Mouse (Mus musculus): ENCODE results near the gene Smdt1. TPM values are rescaled to one million over a fixed set of nuclear protein-coding genes. Genes with fewer than 3 reads are reported as not detected.

Smdt1 gene
- total and polyA plus RNA-seq, 3 experiments, result 111 to 159 TPM; not detected in 1

DNA sequence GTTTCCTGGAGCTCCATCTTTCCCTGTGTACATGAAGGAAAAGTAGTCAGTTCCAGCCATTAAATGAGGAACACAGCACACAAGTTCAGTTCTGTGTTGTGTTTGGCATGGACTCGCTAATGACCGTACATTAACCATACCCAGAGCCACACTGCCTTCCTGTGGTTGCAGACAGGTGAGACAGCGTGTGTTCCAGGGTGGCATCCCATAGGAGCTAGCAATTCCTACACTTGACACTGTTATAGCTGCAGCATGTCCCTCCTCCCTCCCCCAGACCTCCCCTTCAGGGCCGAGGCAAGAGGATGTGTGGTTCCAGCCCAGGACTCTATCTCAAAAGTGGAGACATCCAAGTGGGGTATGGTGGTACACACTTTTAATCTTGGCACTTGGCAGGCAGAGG, 11.6 kb downstream of the Smdt1 start:
- peaks cover 39% of the 10 kb centered on the region for H3K79me2 ChIP-seq (ENCODE audit: control insufficient read depth, insufficient read depth, low read length, poor library complexity)
- no peaks in the 10 kb centered on the region for H3K9me3 ChIP-seq (replicated peaks; ENCODE audit: insufficient read depth, low read length)
- peaks cover 0 to 39% of the 10 kb centered on the region in 2 experiments; a peak in 2 of 4 replicates for H3K36me3 ChIP-seq (ENCODE audit: control insufficient read depth in 1 of 2, insufficient read depth in 2 of 2, low read length in 2 of 2)
- H3K27me3 ChIP-seq (ENCODE audit: control insufficient read depth in 1 of 2, insufficient read depth in 2 of 2, low read length in 2 of 2), result no peaks in the 10 kb centered on the region
- H3K9ac ChIP-seq (ENCODE audit: control insufficient read depth, low read depth, low read length, poor library complexity, severe bottlenecking), result no peak overlapping the region
- peaks cover 12 to 44% of the 10 kb centered on the region in 2 experiments for H3K4me1 ChIP-seq (ENCODE audit: control insufficient read depth in 1 of 2, insufficient read depth in 2 of 2, low read length in 2 of 2)
- H3K27ac ChIP-seq (ENCODE audit: control insufficient read depth, low read depth, low read length), result no peak overlapping the region
- TF ChIP-seq POLR2AphosphoS5 (IDR thresholded peaks at IDR 0.05; ENCODE audit: borderline replicate concordance, low read depth, low read length) (peak; percentile 46; the same call in 1 of the 2 replicates), ZKSCAN1 (IDR thresholded peaks at IDR 0.05; ENCODE audit: low read depth, low read length) (no peak), JUND (IDR thresholded peaks at IDR 0.05; ENCODE audit: low read depth, low read length) (no peak), EP300 (IDR thresholded peaks at IDR 0.05; ENCODE audit: low read depth in 1 of 2, low read length in 2 of 2) (no peak)
- no peak overlapping the region for H3K4me3 ChIP-seq (ENCODE audit: control insufficient read depth in 1 of 2, insufficient read depth in 1 of 2, low read depth in 2 of 2, low read length in 2 of 2)
- peak; percentile 13 for DNase-seq (ENCODE audit: low read depth, low spot score)

DNA sequence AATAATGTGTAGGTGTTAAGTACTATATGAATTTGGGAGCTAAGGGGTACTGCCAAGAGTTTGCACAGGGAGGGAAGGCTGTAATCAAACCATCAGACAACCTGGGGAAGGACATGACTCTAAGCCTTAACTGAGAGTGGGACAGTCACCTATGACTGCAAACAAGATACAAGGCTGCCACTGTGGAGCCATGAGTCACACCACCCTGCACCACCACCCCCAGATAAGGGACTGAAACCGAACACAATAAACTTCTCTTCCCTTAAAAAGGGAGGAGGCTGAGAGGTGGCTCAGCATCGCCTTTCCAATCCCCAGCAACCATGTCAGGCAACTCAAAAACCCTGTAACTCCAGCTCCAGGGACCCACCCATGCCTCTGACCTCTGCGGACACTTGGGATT, 12.7 kb downstream of the Smdt1 start:
- peaks cover 38% of the 10 kb centered on the region for H3K79me2 ChIP-seq (ENCODE audit: control insufficient read depth, insufficient read depth, low read length, poor library complexity)
- no peak overlapping the region; a peak in 1 of 4 replicates for H3K4me3 ChIP-seq (ENCODE audit: control insufficient read depth in 1 of 2, insufficient read depth in 1 of 2, low read depth in 2 of 2, low read length in 2 of 2)
- no peak for TF ChIP-seq CHD2 (IDR thresholded peaks at IDR 0.05; ENCODE audit: low read length)
- 0 out of 2 replicates have a peak, but pooled peaks have one; percentile 24 for TF ChIP-seq HCFC1 (IDR thresholded peaks at IDR 0.05; ENCODE audit: low read depth, low read length)
- peak; percentile 21; the same call in 1 of the 2 replicates for TF ChIP-seq POLR2AphosphoS2 (IDR thresholded peaks at IDR 0.05; ENCODE audit: low read length)
- TF ChIP-seq TAL1 (IDR thresholded peaks at IDR 0.05; ENCODE audit: low read length), result peak; percentile 57
- TF ChIP-seq SMC3 (IDR thresholded peaks at IDR 0.05; ENCODE audit: low read depth, low read length), result peak; percentile 18; the same call in 1 of the 2 replicates
- TF ChIP-seq TBP (IDR thresholded peaks at IDR 0.05; ENCODE audit: low read depth, low read length), result peak; percentile 79
- TF ChIP-seq ZMIZ1 (IDR thresholded peaks at IDR 0.05; ENCODE audit: low read depth, low read length), result 0 out of 2 replicates have a peak, but pooled peaks have one; percentile 28
- no peak for TF ChIP-seq E2F4 (IDR thresholded peaks at IDR 0.05; ENCODE audit: borderline replicate concordance, low read depth, low read length)
- TF ChIP-seq ETS1 (IDR thresholded peaks at IDR 0.05; ENCODE audit: low read depth, low read length), result peak; percentile 65; the same call in 1 of the 2 replicates
- TF ChIP-seq MYB (IDR thresholded peaks at IDR 0.05; ENCODE audit: low read depth, low read length), result no peak
- TF ChIP-seq KAT2A (conservative IDR thresholded peaks at IDR 0.05; ENCODE audit: low read depth, low read length), result no peak
- TF ChIP-seq MAZ (IDR thresholded peaks at IDR 0.05; ENCODE audit: low read depth, low read length), result no peak
- peak; percentile 57; the same call in 1 of the 2 replicates for TF ChIP-seq JUND (IDR thresholded peaks at IDR 0.05; ENCODE audit: low read depth, low read length)
- TF ChIP-seq GATA1 (IDR thresholded peaks at IDR 0.05; ENCODE audit: low read depth, low read length), result peak; percentile 80
- peak in 1 of 2 experiments; percentile 21; a peak in 1 of 4 replicates for TF ChIP-seq POLR2A (IDR thresholded peaks at IDR 0.05; ENCODE audit: control insufficient read depth in 1 of 2, insufficient read depth in 1 of 2, low read depth in 1 of 2, low read length in 2 of 2, poor library complexity in 1 of 2)
- TF ChIP-seq BHLHE40 (IDR thresholded peaks at IDR 0.05; ENCODE audit: borderline replicate concordance, low read depth, low read length), result peak; percentile 48; the same call in 1 of the 2 replicates
- TF ChIP-seq UBTF (IDR thresholded peaks at IDR 0.05; ENCODE audit: borderline replicate concordance, insufficient read depth, low read depth, low read length), result no peak
- TF ChIP-seq EP300 (IDR thresholded peaks at IDR 0.05; ENCODE audit: low read depth in 1 of 2, low read length in 2 of 2), result peak; percentile 50 to 77
- TF ChIP-seq SIN3A (IDR thresholded peaks at IDR 0.05; ENCODE audit: low read length), result peak; percentile 68
- peaks cover 0 to 37% of the 10 kb centered on the region in 2 experiments; a peak in 2 of 4 replicates for H3K36me3 ChIP-seq (ENCODE audit: control insufficient read depth in 1 of 2, insufficient read depth in 2 of 2, low read length in 2 of 2)
- peak overlapping the region; percentile 62 for H3K27ac ChIP-seq (ENCODE audit: control insufficient read depth, low read depth, low read length)
- H3K9me3 ChIP-seq (replicated peaks; ENCODE audit: insufficient read depth, low read length), result no peaks in the 10 kb centered on the region
- H3K4me1 ChIP-seq (ENCODE audit: control insufficient read depth in 1 of 2, insufficient read depth in 2 of 2, low read length in 2 of 2), result peaks cover 12 to 43% of the 10 kb centered on the region in 2 experiments
- peak; percentile 87 for DNase-seq (ENCODE audit: low read depth, low spot score)
- no peaks in the 10 kb centered on the region for H3K27me3 ChIP-seq (ENCODE audit: control insufficient read depth in 1 of 2, insufficient read depth in 2 of 2, low read length in 2 of 2)
- peak overlapping the region; percentile 45; the same call in 1 of the 2 replicates for H3K9ac ChIP-seq (ENCODE audit: control insufficient read depth, low read depth, low read length, poor library complexity, severe bottlenecking)
